Mouse (Mus musculus): ENCODE results near the gene Oip5. TPM values are rescaled to one million over a fixed set of nuclear protein-coding genes. Genes with fewer than 3 reads are reported as not detected.
"Not testable (repeated sequence)": the region's sequence is repeated elsewhere in the genome, so short reads cannot be mapped to it uniquely, and the experiment has no call there.

The Oip5 gene
- total RNA-seq (2021), result 1 to 10 TPM; 1.2 to 1.7 TPM
- long read RNA-seq, experiment 1, partial matches to known transcripts, result 0 of 3 reads
- long read RNA-seq, experiment 1, other reads (novel, unspliced or antisense), result 1 of 3 reads
- long read RNA-seq, experiment 2, result 0 reads

GRCm38 (mm10) chr2:119618199-119618982 lies at the start of gene Oip5, which contains the start of gene Nusap1:
TSS of gene Oip5 (minus strand) at chr2:119618469.
TSS of gene Nusap1 (plus strand) at chr2:119618298.
- intact Hi-C loops (cut with DNase I), result no loop called here
- peak; percentile 94 to 98 for DNase-seq (ENCODE audit: low spot score in 2 of 2)

DNA sequence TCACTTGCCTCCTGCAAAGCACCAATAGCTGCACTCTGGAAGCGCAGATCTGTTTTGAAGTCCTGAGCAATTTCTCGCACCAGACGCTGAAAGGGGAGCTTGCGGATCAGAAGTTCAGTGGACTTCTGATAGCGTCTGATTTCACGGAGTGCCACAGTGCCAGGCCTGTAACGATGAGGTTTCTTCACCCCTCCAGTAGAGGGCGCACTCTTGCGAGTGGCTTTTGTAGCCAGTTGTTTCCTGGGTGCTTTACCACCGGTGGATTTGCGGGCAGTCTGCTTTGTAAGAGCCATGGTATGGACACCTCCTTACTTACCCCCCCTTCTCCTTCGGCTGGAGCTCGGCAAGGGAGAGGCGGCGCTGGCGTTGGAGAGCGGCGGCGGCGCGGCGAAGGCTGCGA lies 47.5 kb upstream of the Oip5 start:
- DNase-seq (ENCODE audit: low spot score in 2 of 2), result not testable (repeated sequence)
- intact Hi-C loops (cut with DNase I), result loop anchor here (10.0 kb wide), 1 partner anchor 121 kb away; the partner anchor contains the start of genes Chp1 and Exd1

DNA sequence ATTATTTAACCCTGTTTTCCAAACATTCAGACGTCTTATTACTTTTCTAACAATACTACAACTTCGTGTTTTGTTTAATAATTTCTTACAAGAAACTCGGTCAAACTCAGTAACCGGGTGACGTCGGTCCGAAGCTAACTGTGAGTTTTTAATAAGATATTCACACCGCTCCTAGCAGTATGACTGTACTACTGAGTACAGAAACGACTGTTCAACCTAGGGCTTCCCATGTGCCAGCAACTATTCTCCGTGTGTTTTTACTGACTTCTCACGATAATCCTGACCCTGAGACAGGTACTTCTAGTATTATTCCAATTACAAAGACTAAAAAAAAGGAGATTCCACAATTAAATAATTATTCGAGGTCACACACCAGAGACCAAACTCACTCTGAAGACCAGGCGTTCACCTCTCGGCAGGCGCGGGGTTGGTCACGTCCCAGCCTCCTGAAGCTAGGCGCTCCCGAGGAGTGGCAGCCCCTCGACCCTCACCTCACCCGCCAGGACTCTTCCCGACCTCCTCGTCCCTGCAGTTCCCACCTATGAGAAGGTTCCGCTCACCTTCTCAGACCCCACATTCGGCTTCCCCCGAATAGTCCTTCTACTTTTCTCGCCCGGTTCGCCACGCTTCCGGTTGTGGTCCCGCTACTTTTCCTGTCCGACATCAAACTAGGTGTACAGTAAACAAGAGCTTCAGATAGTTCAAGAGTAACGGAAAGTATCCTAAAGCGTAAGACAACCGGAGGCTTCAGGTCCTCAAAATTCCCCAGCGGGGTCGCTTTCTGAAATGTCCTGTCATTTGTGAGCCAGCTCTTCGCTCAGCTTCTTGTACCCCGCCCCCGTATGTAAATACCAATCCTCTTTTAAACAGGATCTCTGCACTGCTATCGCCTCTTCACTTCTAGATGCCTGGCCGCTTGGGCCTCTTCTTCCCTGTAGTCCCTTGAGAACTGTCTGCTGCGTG lies 44.2 kb upstream of the Oip5 start, which contains the start of gene Ndufaf1:
TSS of gene Ndufaf1 (minus strand) at position 608 of the 963 bp plus-strand sequence.
- intact Hi-C loops (cut with DNase I), result loop anchor here (10.0 kb wide), 1 partner anchor 118 kb away; the partner anchor contains the start of genes Chp1 and Exd1
- DNase-seq (ENCODE audit: low spot score in 2 of 2), result peak; percentile 74 to 84

DNA sequence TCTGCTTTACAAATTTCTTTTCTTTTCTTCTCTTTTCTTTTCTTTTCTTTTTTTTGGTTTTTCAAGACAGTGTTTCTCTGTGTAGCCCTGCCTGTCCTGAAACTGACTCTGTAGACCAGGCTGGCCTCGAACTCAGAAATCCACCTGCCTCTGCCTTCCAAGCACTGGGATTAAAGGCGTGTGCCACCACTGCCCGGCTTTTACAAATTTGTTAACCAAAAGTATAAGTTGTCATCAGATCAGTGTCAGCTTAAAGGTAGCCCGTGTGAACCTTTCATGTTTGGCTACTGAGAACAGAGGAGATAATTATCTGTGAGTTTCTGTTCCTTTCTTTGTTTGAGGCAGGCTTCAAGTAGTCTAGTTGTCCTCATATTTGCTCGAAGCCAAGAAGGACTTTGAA lies 26.0 kb upstream of the Oip5 start:
- intact Hi-C loops (cut with DNase I), result no loop called here
- DNase-seq (ENCODE audit: low spot score in 2 of 2), result no peak

DNA sequence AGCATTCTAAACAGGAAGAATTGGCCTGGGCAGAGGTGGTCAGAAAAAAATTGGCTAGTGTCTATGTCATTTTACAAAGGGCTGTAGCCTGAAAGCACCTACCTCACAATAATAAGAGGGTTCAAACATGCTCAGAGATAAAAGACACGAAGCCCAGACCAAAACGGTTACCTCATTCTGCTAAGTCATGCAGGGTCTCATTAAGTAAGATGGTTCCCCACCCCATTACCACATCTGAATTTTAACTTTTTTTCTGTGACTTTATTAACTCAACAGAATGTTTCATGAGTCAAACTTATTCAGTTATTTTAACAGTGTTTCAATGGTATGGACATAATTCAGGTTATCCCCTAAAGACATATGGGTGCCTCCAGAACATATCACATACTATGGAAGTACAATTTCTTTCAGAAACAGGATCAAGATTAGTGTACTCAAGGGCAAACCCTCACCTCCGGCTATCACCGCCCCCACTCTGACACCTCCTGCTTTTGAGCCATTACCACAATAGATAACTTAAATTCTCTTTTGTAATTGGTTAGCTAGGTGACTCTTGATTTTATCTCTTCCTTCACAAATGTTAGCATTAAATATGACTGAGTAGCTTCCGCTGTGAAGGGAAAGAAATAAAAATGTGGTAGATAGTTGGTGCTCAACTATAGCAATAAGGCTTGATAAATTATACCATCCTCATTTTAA lies 23.1 kb upstream of the Oip5 start:
- intact Hi-C loops (cut with DNase I), result no loop called here

GRCm38 (mm10) chr2:119636781-119637180 lies 18.5 kb upstream of the Oip5 start:
- intact Hi-C loops (cut with DNase I), result no loop called here
- DNase-seq (ENCODE audit: low spot score in 2 of 2), result no peak

More for the DNA sequence above, 23.1 kb upstream of the Oip5 start:
- no peak for DNase-seq (ENCODE audit: low spot score in 2 of 2)

DNA sequence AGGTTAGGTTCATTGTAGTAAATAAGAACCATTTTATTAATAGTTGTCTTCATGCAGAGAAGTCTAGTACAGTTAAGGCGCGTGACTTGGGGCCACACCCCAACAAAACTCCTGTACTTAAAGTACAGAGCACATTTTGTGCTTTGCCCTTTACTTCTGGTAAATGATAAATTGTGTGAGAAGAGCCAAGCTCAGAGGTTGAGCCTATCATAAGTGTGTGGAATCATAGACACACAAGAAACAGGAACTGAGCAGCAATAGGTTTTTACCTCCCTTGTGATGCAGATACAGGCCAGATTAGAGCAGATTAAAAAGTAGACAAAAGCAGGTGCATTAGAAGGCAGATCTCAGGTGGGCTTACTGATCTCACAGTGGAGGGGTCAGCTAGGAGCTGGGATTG lies 3.0 kb upstream of the Oip5 start:
- intact Hi-C loops (cut with DNase I), result no loop called here
- no peak for DNase-seq (ENCODE audit: low spot score in 2 of 2)

DNA sequence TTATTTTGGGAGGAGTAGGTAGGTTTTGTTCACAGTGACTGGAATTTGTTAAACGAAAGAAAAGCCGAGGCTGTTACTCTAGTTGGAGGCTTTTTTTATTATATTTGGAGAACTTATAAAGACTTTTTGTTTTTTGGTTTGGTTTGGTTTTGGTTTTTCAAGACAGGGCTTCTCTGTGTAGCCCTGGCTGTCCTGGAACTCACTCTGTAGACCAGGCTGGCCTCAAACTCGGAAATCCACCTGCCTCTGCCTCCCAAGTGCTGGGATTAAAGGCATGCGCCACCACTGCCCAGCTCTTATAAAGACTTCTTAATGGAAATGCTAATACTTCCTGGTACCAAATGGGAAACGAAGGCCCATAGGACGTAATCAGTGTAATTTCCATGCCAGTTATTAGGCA lies 733 bp upstream of the Oip5 start:
- intact Hi-C loops (cut with DNase I); DNase-seq (ENCODE audit: low spot score in 2 of 2): not testable (repeated sequence)

DNA sequence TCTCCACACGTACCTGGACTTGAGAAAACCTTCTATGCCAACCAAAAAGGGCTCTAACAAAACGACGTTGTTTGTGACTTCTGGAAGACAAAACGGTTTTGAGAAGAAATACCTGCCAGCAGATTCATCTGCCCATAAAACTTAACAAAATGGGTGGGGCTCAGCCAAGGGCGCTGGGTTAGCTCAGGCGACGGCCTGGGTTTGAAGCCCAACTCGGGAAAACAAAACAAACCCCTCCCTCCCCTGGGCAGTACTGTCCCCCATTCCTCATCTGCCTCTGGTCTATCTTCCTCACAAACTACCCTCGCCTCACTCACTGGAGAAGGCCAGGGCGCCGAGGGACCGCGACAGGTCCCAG lies 449 bp downstream of the Oip5 start:
- intact Hi-C loops (cut with DNase I), result no loop called here
- DNase-seq (ENCODE audit: low spot score in 2 of 2), result no peak

DNA sequence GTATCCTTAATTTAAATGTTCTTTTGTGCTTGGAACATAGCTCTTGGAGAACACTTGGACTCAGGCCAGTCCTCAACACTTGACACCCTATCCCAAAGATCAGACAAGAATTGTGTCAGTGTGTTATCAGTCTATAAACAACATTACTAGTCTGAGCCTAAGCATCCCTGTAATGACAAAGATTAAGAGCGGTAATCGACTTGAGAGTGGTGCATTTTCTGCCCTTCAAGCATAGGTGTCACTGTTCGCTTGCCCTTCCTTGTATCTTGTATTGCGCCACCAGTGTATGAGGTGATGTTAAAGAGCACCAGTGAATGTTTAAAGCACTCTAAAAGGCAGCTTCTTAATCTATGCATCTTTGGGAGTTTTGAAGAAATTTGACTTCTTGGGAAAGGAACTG lies 11.2 kb downstream of the Oip5 start:
- intact Hi-C loops (cut with DNase I), result no loop called here
- no peak for DNase-seq (ENCODE audit: low spot score in 2 of 2)

- intact Hi-C loops (cut with DNase I), result no loop called here
- DNase-seq (ENCODE audit: low spot score in 2 of 2), result no peak
Measured at GRCm38 (mm10) chr2:119605361-119605973, 12.8 kb downstream of the Oip5 start.

DNA sequence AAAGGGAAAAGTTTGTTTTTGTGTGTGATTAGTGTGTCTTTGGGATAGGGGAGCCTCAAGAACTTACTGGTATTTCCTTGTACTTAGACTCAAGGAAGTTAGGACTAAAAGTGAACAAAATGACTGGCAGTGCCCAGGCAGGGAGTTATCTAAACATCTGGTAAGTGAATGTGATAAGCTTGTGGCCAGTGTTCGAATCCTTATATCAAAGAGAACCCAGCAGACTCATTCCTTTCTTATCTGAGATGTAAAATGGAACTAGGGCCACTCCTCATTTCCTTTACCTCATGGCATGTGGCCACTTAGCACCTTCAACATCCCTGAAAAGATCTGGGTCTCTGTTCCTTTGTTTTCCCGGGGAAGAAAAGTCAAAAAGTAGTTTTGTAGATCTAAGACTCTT lies 14.4 kb downstream of the Oip5 start:
- intact Hi-C loops (cut with DNase I), result no loop called here
- no peak for DNase-seq (ENCODE audit: low spot score in 2 of 2)

- no peak for DNase-seq (ENCODE audit: low spot score in 2 of 2)
- intact Hi-C loops (cut with DNase I), result no loop called here
Measured at GRCm38 (mm10) chr2:119602488-119602887, 15.8 kb downstream of the Oip5 start.

DNA sequence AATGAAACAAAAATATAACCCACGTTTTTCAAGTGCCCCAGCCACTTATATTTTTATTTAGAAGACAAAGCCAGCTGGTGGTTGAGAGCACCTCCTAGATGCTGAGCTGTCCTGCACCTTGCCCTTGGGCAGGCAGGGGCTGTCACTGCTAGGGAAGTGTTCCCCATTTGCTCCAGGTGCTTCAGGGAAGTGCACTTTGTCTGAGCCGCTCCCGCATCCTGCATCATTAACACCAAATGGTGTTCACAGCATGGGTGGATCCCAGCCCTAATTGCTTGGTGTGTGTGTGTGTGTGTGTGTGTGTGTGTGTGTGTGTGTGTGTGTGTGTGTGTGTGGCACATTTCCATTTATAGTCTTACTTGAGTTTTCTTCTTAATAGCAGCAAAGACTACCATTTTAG lies 16.7 kb downstream of the Oip5 start:
- DNase-seq (ENCODE audit: low spot score in 2 of 2); intact Hi-C loops (cut with DNase I): not testable (repeated sequence)

- peak in 1 of 2 experiments; percentile 52 for DNase-seq (ENCODE audit: low spot score in 2 of 2)
- intact Hi-C loops (cut with DNase I), result no loop called here
Measured at GRCm38 (mm10) chr2:119601027-119601426, 17.2 kb downstream of the Oip5 start.

- intact Hi-C loops (cut with DNase I), result no loop called here
- peak in 1 of 2 experiments; percentile 18 for DNase-seq (ENCODE audit: low spot score in 2 of 2)
Measured at GRCm38 (mm10) chr2:119596781-119597330, 21.4 kb downstream of the Oip5 start.

GRCm38 (mm10) chr2:119595308-119595707 lies 23.0 kb downstream of the Oip5 start:
- intact Hi-C loops (cut with DNase I), result loop anchor here (2.0 kb wide), 1 partner anchor 49 kb away; the partner anchor contains the start of genes Chp1 and Exd1
- DNase-seq (ENCODE audit: low spot score in 2 of 2), result no peak

Measured in left cerebral cortex, postnatal 14 days (tissue).